Mouse (Mus musculus) spleen, adult 2 months (tissue): ENCODE measurements around the gene Sucla2. TPM values are rescaled to one million over a fixed set of nuclear protein-coding genes. Genes with fewer than 3 reads are reported as not detected.
A peak's percentile ranks its signal among the peaks of the same experiment; 100 is the strongest.

Experiments used
- DNase-seq, 2 experiments: peaks; one replicate each; pipeline versions ENCODE4 v3.0.0 to v3.0.0-alpha.2; 2012 to 2021; ENCODE audit warnings: low spot score in 2 of 2, low read depth in 1 of 2
- H3K27ac ChIP-seq: fragments of 200-500 bp; 2 replicates; pipeline ENCODE4 v1.5.1; 2012; ENCODE audit warnings: low read length, inconsistent platforms; ENCODE audit not compliant: insufficient read depth
- H3K27me3 ChIP-seq: fragments of 200-500 bp; 2 replicates; pipeline ENCODE4 v1.6.1; 2012; ENCODE audit warnings: mild to moderate bottlenecking, moderate library complexity, low read length, inconsistent platforms; ENCODE audit not compliant: control insufficient read depth, insufficient read depth
- H3K36me3 ChIP-seq: fragments of 200-500 bp; 2 replicates; pipeline ENCODE4 v1.6.1; 2012; ENCODE audit warnings: mild to moderate bottlenecking, low read length, inconsistent platforms; ENCODE audit not compliant: control insufficient read depth, insufficient read depth
- H3K4me1 ChIP-seq: fragments of 200-500 bp; 2 replicates; pipeline ENCODE4 v1.6.1; 2011; ENCODE audit warnings: inconsistent platforms; ENCODE audit not compliant: control insufficient read depth, insufficient read depth, insufficient read length
- H3K4me3 ChIP-seq: fragments of 200-500 bp; 2 replicates; pipeline ENCODE4 v1.5.1; 2011; ENCODE audit warnings: mild to moderate bottlenecking, inconsistent platforms; ENCODE audit not compliant: insufficient read depth, insufficient read length; ENCODE audit errors: extremely low read depth
- CTCF ChIP-seq: fragments of 200-500 bp; IDR thresholded peaks from 2 replicates; pipeline ENCODE4 v1.5.1; 2011; ENCODE audit warnings: mild to moderate bottlenecking, inconsistent platforms; ENCODE audit not compliant: insufficient read depth, insufficient read length, insufficient replicate concordance; ENCODE audit errors: extremely low read depth
- POLR2A ChIP-seq: fragments of 200-500 bp; IDR thresholded peaks from 2 replicates; pipeline ENCODE4 v1.6.1; 2011; ENCODE audit warnings: low read depth, low read length, inconsistent platforms
- WGBS: fragments of 180-500 bp; shearing (Covaris S2); methylation state at CpG from one replicate; pipeline ENCODE4 v1.1.7; 2018; 5-methylcytosine and 5-hydroxymethylcytosine counted together
- polyA plus RNA-seq: library from polyadenylated mRNA; depleted of rRNA; stranded (reverse); fragments of >200 nt; gene quantifications from 2 replicates; pipeline ENCODE4 v1.2.3, GENCODE M21; 2012

The Sucla2 gene
- polyA plus RNA-seq, 1 experiment: 3.8 TPM

DNA sequence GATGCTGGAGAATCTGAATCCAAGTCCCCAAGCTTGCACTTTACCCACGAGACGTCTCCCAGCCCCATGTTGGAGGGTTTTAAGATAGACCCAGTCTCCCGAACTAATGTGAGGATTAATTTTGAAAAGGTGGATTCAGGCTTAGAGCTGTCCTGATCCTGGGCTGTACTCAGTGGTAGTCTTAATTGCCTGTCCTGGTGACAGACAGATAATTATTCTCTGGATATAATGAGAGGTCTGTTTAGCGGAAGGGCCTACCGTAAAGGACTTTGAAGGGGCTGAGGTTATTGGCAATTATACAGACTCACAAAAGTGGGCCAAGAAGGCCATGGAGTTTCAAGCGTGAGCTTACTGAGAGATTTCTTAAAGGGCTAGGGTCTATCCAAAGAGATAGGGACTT lies 18.7 kb downstream of the Sucla2 start:
- no peaks in the 10 kb centered on the region for H3K4me1 ChIP-seq
- 83% methylated on average over 6 of the region's 6 CpGs for WGBS
- H3K36me3 ChIP-seq: no peaks in the 10 kb centered on the region
- no peak for DNase-seq
- H3K4me3 ChIP-seq: no peak overlapping the region
- TF ChIP-seq CTCF (no peak), POLR2A (no peak)
- H3K27ac ChIP-seq: no peak overlapping the region
- no peaks in the 10 kb centered on the region for H3K27me3 ChIP-seq

DNA sequence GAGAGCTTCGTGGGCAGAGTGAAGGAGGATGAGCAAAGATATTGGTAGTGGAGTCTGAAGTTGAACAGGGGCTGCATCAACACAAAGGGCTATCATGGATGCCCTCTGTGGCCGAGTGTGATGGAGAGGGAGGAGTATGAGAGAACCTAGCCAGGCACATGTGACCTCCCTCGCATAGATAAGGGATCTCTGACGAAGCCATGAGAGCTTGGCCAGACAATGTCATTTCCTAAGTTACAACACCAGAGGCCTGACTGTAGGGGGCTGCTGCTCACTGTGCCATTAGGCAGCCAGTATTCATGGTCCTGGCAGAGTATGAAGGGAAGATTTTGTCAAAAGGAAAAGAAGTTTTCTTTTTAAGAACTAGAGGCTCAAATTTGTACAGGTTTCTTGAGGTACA lies 21.9 kb downstream of the Sucla2 start:
- DNase-seq: no peak
- H3K27me3 ChIP-seq: no peaks in the 10 kb centered on the region
- H3K4me3 ChIP-seq: no peak overlapping the region
- no peaks in the 10 kb centered on the region for H3K4me1 ChIP-seq
- no peak for TF ChIP-seq CTCF
- no peak for TF ChIP-seq POLR2A
- H3K27ac ChIP-seq: no peak overlapping the region
- 67% methylated on average over 4 of the region's 4 CpGs for WGBS
- no peaks in the 10 kb centered on the region for H3K36me3 ChIP-seq

DNA sequence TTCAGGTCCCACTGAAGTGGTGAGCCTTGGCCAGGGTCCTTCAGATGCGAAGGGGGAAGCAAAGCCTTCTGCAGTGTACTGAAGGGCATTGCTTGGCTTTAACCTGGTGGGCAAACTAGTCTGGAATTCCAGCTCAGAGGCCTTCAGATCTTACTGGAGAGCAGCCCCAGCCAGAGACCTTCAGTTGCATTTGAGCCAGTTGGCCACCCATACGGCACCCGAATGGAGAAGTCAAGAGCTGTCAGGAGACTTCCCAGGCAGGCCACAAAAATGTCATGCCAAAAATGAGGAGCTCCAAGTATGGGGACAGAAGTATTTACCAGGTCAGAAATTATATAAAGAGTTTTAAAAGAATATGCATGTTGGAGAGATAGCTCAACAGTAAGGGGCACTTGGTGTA lies 22.9 kb downstream of the Sucla2 start, which contains the start of gene Nudt15:
Gene Nudt15, minus strand, starts transcription at position 192 of the 400 bp plus-strand sequence.
- WGBS: 90% methylated on average over 3 of the region's 3 CpGs

DNA sequence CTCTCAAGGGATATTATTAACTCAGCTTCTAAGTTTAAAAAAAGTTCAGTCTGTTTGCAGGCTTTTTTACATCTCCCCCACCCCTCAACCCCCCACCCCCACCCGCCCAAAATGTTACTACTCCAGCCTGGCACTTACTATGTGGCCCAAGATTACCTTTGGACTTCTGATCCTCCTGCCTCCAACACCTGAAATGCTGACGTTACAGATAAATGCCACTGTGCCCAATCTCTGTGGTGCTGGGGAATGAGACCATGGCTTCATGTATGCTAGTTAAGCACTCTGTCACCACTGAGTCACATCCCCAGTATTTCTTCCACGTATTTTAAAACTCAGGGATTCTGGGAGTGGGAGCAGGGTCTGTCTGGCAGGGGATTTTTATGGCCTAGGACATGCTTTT lies 25.2 kb downstream of the Sucla2 start:
- H3K4me3 ChIP-seq: no peak overlapping the region
- H3K27me3 ChIP-seq: no peaks in the 10 kb centered on the region
- H3K27ac ChIP-seq: no peak overlapping the region
- peaks cover under 1% of the 10 kb centered on the region; the same call in 1 of the 2 replicates for H3K36me3 ChIP-seq
- peaks cover 3% of the 10 kb centered on the region; the same call in 1 of the 2 replicates for H3K4me1 ChIP-seq
- TF ChIP-seq POLR2A (no peak), CTCF (no peak)
- WGBS: 83% methylated on average over 3 of the region's 3 CpGs
- no peak for DNase-seq

More for the DNA sequence above, 22.9 kb downstream of the Sucla2 start, which contains the start of gene Nudt15:
- H3K27ac ChIP-seq: no peak within 1 kb of the TSS
- no peaks in the 10 kb centered on the region for H3K27me3 ChIP-seq
- TF ChIP-seq CTCF: no peak
- TF ChIP-seq POLR2A: no peak
- no peak for DNase-seq
- H3K4me1 ChIP-seq: peaks cover 2% of the 10 kb centered on the region; the same call in 1 of the 2 replicates
- H3K36me3 ChIP-seq: no peaks in the 10 kb centered on the region
- no peak within 1 kb of the TSS for H3K4me3 ChIP-seq

DNA sequence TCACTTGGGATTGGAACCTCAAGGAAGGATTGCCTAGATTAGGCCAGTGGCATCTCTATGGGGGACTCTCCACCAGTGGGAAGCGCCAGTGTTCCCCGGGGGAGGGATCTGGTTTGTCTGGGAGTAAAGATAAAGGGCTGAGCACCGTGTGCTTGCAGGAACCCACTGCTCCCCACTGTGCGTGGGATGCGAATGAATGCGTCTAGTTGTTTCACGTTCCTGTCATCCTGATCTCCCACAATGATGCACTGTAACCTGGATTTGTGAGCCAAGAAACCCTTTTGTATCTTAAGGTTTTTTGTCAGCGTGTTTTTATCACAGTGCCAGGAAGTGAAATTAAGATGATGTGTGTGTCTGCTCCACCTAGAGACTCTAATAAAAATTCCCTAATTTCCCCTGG lies 25.6 kb downstream of the Sucla2 start:
- TF ChIP-seq CTCF: no peak
- no peak for TF ChIP-seq POLR2A
- WGBS: 80% methylated on average over 8 of the region's 8 CpGs
- H3K4me1 ChIP-seq: peaks cover 3% of the 10 kb centered on the region; the same call in 1 of the 2 replicates
- H3K36me3 ChIP-seq: peaks cover 3% of the 10 kb centered on the region; the same call in 1 of the 2 replicates
- DNase-seq: no peak
- no peaks in the 10 kb centered on the region for H3K27me3 ChIP-seq
- H3K27ac ChIP-seq: no peak overlapping the region
- no peak overlapping the region for H3K4me3 ChIP-seq

DNA sequence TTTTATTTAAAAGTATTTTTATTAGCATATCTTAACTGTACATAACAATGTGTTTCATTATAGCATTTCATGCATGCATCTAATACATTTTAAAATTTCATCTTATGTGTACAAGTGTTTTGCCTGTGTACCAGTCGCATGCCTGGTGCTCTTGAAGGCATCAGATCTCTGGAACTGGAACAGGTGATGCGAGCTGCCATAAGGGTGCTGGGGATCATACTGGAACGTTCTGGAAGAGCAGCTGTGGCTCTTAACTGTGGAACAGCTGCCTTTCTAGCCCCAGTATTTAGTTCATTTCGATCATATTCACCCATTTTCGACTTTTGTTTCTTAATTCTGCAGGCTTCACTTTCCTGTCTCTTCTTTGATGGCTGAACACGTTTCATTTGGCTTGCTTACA lies 26.0 kb downstream of the Sucla2 start:
- Histone ChIP-seq H3K27ac (no peak overlapping the region), H3K36me3 (peaks cover 6% of the 10 kb centered on the region; the same call in 1 of the 2 replicates), H3K4me3 (no peak overlapping the region), H3K4me1 (peaks cover 3% of the 10 kb centered on the region; the same call in 1 of the 2 replicates), H3K27me3 (no peaks in the 10 kb centered on the region)
- WGBS: 87% methylated on average over 6 of the region's 6 CpGs
- no peak for DNase-seq
- TF ChIP-seq POLR2A (no peak), CTCF (no peak)

DNA sequence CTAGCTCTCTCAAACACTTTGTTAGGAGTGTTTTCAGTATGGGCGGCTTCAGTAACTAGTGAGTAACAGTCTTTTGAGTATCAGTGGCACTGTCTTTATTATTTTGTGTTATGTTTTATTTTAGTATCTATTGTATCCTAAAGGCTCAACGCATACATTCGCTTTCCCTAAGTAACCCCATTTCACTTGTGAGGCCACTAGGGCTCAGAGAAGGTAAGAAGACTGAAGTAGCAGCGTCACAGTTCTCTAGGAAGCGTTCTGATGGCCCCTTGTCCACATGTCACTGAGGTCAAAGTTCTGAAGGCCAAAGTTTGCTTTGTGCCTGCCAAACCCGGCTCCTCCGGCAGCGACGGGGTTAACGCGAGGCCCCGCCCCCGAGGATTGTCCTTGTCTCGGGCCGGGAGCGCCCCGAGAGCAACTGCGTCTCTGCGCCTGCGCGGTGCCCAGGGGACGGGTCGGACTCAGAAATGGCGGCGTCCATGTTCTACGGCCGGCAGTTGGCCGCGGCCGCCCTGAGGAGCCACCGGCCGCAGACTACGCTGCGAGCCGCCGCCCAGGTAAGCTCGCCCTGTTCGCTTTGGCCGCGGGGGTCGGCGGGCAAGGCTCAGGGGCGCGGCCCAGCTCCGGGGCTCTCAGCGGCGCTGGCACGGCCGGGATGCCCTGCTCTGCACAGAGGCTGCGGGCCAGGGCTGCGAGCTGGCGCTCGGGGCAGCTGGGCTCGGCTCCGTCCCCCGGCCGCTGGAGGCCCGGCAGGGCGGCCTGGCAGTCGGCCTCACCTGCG lies 27.4 kb downstream of the Sucla2 start:
- peaks cover 3% of the 10 kb centered on the region; the same call in 1 of the 2 replicates for H3K4me1 ChIP-seq
- H3K27me3 ChIP-seq: no peaks in the 10 kb centered on the region
- TF ChIP-seq CTCF (no peak), POLR2A (peak; percentile 60)
- H3K27ac ChIP-seq: no peak overlapping the region
- WGBS: 5% methylated on average over 61 of the region's 61 CpGs
- H3K36me3 ChIP-seq: peaks cover 7% of the 10 kb centered on the region; the same call in 1 of the 2 replicates
- peak; percentile 76 to 96 for DNase-seq
- peak overlapping the region; percentile 88 for H3K4me3 ChIP-seq
